Mouse (Mus musculus) spleen, postnatal 14 days (tissue): ENCODE measurements around the gene Spaca5.
A peak's percentile ranks its signal among the peaks of the same experiment; 100 is the strongest.

Experiments used
- DNase-seq, 2 experiments: peaks; one replicate each; pipeline ENCODE4 v3.0.0; 2021 to 2022; ENCODE audit warnings: low spot score in 2 of 2

Gene Spaca5

GRCm38 (mm10) chrX:21068106-21068505, at the start of gene Spaca5:
TSS of gene Spaca5 (plus strand) at chrX:21068406.
- DNase-seq: no peak

GRCm38 (mm10) chrX:21061460-21061859, 6.7 kb upstream of the Spaca5 start:
- DNase-seq: no peak

GRCm38 (mm10) chrX:21061866-21062543, 6.2 kb upstream of the Spaca5 start, which contains the start of gene Zfp182:
TSS of gene Zfp182 (minus strand) at chrX:21062316.
- peak; percentile 37 to 54 for DNase-seq

DNA sequence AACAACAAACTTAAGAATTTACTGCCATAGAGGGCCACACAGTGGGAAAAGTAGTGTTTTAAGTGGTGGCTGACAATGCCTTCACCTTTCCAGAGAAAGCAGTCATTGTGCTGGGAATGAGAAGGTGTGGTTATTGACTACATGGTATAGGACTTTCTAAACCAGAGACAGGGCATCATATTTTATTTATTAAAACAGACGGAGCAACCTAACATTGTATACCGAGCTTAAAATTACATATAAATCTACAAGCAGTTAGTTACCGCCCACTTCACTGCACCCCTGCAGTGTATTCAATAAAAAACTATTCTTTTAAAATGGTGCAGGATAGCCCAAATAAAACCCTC, 5.7 kb upstream of the Spaca5 start:
- DNase-seq: no peak

- DNase-seq: no peak
Measured at GRCm38 (mm10) chrX:21088645-21088982, 20.4 kb downstream of the Spaca5 start.

DNA sequence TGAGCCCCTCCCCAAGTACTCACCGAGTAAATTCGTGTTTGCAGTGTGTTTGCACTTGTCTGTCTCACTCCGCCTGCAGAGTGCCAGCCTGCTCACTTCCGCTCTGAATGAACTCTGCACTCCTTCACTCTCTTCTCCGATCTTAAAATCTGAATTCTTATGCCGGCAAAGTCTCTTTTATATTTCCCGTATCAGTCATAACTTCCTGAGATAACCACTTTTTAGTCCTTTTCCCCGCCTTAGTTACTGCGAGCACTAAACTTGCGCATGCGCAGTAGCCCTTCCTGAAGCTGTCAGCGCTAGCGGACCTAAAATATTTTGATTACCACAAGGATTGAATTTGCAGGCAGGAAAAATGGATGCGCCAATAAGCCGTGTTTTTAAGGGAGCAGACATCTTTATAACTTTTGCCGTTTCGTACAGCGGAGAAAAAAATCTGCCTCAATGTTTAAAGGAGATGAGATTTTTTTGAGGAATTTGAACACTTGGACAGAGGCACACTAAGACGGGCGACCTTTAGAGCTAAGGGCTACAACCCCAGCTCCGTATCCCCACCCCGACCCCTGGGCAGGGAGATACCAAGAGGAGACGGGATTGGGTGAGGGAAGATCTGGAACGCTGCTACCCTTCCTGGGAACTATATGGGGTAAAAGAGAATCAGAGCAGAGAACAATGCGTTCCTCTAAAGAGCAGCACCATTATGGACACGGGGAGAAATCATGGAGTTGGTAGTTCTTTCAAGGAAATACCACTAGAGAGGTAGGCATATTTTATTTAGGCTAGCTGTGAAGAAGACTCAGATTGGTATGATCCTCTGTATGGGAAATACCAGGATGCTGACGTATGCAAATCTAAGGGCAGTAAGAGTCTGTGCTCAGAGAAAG, 21.0 kb downstream of the Spaca5 start, which contains the start of gene Zfp300:
Zfp300 (minus strand) TSS at position 545 of the 884 bp plus-strand sequence.
- peak in 1 of 2 experiments; percentile 8 for DNase-seq

DNA sequence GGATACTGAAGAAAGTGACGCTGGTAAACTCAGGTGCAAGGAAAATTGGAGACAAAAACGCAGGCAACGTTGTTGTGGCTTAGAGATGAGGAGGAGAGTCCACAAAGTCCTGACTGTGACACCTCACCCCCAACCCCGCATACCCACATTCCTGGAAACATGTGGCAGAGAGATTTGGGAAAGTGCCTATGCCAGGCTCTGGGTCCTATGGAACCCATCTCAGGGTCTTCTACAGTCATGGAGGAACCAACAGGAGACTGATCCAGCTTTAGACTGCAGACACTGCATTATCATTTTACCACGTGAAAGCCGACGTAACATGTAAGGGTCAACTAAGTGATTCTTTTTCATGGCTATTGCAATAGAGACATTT, 21.6 kb downstream of the Spaca5 start:
- no peak for DNase-seq

GRCm38 (mm10) chrX:21115520-21115919, 47.3 kb downstream of the Spaca5 start, which contains the start of gene Ssxa1:
TSS of gene Ssxa1 (plus strand) at chrX:21115820.
- DNase-seq: no peak
